Mouse (Mus musculus) urinary bladder, postnatal 10 days (tissue): ENCODE data around the gene Pdss1.
"Not testable (repeated sequence)": the region's sequence is repeated elsewhere in the genome, so short reads cannot be mapped to it uniquely, and the experiment has no call there.

ENCODE experiments used
- DNase-seq: peaks from one replicate; pipeline ENCODE4 v3.0.0; 2022; ENCODE audit warnings: low spot score

Pdss1 gene

DNA sequence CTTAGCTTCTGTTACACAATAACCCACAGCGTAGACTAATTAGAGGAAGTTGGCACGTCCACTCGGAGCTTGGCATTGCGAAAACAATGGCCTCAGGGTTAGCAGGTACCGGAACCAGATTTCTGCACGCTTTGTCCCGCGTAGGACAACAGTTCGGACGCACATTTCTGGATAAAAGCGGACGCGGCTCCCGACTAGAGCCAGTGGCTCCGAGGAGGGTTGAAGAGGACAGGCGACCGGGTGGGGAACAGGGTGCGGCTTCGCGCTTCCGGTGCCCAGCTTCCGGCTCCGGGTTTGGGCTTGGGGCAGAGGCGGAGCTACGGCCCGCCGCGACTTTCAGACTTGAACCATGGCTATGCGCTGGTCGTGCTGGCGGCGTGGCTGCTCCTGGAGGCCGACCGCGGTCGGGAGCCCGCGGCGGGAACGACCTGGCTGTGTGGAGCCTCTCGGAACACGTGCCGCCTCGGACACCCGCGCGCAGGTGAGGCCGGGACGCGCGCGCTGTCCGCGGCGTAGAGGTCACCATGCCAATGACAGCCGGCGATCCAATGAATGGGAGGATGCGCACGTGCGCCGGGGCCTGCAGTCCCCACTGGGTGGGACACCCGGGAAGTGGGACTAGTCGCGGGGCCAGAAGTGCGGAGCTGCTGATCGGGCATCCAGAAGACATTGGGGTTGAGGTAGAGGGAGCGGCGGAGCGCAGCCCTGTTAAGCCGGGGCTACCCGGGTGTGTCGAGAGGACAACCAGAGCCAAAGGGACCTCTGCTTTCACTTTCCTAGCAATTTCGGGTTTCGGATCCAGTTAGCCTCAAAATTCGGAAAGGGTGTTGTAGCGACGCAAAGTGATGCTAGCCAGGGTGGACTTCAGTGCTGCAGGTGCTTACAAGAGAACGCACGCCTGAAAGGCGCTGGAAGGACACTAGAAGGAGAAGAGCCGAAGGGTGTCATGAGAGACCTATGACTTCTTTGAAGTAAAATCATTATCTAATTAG is at the start of gene Pdss1:
TSS of gene Pdss1 (plus strand) at position 241 of the 992 bp plus-strand sequence.
- DNase-seq, result peak; percentile 60

DNA sequence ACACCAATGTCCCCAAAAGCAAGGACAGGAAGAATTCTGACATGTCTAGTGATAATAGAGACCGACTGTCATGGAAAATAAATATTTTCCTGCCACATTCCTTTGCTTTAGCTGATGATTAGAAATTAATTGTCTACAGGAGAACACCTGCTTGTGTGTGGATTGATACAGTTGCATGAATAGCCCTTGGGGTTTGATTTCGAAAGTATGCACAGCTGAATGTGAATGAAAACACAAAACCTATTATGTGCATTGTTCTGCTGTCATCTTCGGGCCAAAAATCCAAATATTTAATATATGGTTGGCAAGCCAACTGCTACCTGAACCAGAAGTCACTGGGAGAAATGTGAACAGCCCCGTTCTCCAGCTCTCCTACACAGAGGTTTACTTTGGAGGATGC is 43.4 kb upstream of the Pdss1 start:
- DNase-seq, result no peak

- DNase-seq, result no peak
Measured at GRCm38 (mm10) chr2:22857501-22857900, 37.8 kb upstream of the Pdss1 start.

- no peak for DNase-seq
Measured at GRCm38 (mm10) chr2:22862194-22862593, 33.1 kb upstream of the Pdss1 start.

DNA sequence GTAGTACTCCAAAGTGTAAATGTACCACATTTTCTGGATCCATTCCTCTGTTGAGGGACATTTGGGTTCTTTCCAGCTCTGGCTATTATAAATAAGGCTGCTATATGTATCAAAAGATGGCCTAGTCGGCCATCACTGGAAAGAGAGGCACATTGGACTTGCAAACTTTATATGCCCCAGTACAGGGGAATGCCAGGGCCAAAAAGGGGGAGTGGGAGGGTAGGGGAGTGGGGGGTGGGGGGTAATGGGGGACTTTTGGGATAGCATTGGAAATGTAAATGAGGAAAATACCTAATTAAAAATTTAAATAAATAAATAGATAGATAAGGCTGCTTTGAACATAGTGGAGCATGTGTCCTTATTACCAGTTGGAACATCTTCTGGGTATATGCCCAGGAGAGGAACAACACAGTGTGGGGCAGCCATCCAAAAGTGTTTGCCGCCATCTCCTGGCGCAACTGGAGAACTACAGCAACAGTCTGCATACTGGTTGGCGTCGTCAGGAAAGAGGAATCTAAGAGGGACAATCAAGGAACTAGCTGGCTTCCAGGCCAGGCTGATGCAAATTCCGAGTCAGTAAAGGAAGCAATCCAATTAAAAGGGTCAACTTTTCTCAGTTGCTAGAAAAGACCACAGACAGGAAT is 30.8 kb upstream of the Pdss1 start:
- DNase-seq, result not testable (repeated sequence)

DNA sequence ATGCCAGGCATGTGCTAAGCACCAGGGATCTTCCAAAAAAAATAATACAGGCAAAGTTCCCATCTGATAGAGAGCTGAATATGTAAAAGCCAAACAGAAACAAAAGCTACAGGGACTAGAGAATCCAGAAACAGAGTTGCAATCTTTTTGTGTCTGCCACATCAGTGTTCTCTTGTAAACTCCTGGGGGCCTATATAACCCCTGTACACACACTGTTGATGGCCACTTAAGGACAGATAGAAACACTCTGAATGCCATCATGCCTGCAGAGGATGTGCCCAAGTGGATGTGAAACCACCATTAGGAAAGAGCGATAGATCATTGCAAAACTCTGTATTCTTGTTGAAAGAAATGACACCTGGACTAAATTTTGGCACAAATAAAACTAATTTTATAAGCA is 29.5 kb upstream of the Pdss1 start:
- no peak for DNase-seq

DNA sequence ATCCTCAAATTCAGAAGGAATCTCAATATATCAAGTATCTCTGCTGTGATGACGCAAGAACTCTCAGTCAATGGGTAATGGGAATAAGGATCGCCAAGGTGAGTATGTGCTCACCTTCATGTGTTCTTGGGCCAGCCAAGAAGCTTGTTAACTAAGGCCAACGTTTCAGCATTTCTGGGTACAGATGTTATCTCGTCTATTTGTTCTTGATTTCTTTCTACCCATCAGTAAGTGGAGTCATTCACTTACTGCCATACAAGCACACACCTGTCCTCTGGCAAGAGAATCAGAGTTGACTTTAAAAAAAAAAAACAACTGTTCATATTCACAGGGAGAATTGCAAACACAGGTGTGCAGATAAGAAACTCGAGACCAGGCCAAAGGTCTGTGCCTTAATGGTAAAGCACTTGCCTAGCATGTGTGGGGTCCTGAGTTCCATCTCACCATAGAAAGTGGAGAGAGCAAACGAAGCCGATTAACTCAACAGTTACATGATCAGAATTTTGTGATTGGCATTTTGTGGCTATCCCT is 28.4 kb upstream of the Pdss1 start:
- no peak for DNase-seq

GRCm38 (mm10) chr2:22873159-22873558 is 22.2 kb upstream of the Pdss1 start:
- DNase-seq, result no peak

DNA sequence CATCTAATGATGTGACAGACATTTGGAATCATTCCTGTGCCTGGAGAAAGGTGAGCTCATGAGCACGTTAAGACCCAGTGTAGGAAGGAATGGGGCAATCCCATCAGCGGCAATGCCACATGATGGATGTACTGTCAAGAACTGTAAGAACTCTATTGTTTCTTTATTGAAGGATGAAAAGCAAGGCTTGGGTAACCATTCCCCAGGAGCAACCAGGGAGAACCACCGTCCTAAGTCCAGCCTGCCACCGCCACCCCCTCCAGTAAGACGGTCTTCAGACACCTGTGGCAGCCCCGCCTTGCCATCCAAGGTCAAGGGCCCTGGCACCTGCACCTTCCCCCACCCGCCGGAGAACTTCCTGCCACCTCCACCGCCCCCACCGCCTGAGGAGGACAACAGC is 20.7 kb upstream of the Pdss1 start:
- DNase-seq, result no peak

DNA sequence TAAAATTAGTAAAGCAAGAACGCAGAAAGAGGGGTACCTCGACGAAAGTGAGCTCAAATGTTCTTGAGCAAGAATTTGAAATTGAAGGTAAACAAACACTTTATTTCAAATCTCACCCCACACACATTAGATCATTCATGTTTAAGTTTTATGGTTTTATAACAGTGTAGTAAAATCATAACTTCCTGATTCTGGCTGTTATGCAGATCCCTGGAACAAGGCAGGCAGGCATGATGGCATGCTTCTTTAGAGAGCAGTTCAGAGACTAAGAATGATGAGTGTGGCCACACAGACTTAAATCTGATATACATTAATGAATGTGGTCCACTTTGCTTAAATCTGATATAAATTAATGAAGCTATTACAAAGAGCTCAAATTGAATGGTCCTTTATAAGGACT is 18.7 kb upstream of the Pdss1 start:
- DNase-seq, result no peak

DNA sequence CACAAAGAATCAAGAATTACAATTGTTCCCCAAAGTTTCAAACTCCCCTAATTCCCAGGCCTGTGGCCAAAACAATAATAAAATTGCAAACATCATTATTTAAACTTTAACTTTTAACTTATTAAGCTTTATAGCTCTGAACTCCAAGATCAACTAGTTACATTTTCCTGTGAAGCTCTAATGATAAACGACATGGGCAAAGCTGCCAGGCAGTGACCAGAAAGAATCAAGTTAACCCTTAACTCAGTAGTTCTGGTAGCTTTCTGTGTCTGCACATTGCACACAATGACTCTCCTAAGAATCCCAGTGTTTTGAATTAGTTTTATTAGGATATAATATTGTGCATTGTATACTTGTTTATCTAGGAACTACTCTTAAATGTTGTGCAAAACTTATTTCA is 16.5 kb upstream of the Pdss1 start:
- no peak for DNase-seq

DNA sequence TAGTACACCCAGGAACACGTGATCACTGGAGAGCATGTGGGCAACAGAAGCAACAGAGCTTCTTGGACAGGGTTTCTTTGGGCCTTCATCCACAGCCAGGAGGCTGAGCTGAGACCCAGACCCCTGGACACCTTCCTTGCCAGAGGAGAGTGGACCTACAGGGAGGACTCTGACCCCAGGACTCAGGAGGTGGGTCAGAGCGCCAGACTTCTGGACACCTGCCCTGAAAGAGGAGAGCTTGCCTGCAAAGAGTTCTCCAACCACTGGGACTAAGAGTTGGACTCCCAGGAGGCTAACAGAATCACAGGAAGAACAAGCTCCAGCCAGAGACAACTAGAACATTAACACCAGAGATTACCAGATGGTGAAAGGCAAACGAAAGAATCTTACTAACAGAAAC is 14.6 kb upstream of the Pdss1 start:
- not testable (repeated sequence) for DNase-seq

DNA sequence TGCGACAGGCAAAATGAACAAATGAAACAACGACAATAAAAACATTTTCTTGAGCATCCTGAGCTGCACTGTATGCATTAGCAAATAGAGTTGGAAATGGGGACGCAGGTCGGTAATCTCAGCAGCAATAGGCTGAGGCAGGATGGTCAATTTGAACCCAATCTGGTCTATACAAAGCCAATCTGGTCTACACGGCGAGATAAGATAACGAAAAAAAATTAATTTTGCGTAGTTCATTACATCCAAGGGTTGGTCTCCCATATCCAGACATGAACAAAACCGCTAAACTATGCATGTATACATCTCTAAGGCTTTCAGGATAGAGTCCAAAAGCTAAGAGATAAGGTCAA is 415 bp upstream of the Pdss1 start:
- DNase-seq, result no peak

GRCm38 (mm10) chr2:22903947-22904346 is 8.6 kb downstream of the Pdss1 start:
- DNase-seq, result no peak

- DNase-seq, result no peak
Measured at GRCm38 (mm10) chr2:22914421-22914820, 19.1 kb downstream of the Pdss1 start.

GRCm38 (mm10) chr2:22918651-22919050 is 23.3 kb downstream of the Pdss1 start:
- no peak for DNase-seq

DNA sequence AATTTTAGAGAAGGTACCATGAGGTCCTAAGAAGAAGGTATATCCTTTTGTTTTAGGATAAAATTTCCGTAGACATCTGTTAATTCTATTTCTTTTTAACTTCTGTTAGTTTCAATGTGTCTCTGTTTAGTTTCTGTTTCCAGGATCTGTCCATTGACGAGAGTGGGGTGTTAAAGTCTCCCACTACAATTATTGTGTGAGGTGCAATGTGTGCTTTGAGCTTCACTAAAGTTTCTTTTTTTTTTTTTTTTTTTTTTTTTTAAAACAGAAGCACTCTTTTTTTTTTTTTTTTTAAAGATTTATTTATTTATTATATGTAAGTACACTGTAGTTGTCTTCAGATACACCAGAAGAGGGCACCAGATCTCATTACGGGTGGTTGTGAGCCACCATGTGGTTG is 30.6 kb downstream of the Pdss1 start:
- not testable (repeated sequence) for DNase-seq

DNA sequence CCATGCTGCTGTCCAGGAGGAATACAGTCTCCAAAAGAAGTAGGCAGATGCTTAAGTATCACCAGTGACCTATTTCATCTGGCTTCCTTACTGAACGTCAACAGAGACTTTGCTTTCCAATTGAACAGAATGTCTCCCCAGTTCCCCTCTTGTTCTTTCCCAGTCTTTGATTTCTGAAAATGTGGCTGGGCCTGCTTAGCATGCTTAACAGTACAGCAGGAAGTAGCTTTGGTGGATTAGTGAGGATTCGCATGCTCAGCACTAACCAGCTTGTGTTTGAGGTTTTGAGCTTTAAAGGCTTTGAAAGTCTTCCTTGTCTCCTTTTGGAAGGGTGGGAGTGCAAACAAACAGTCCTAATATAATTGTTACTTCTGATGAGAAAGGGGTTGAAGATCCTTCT is 32.9 kb downstream of the Pdss1 start:
- DNase-seq, result no peak

- no peak for DNase-seq
Measured at GRCm38 (mm10) chr2:22933556-22933955, 38.2 kb downstream of the Pdss1 start.

GRCm38 (mm10) chr2:22949956-22950355 is 54.6 kb downstream of the Pdss1 start:
- DNase-seq, result no peak

DNA sequence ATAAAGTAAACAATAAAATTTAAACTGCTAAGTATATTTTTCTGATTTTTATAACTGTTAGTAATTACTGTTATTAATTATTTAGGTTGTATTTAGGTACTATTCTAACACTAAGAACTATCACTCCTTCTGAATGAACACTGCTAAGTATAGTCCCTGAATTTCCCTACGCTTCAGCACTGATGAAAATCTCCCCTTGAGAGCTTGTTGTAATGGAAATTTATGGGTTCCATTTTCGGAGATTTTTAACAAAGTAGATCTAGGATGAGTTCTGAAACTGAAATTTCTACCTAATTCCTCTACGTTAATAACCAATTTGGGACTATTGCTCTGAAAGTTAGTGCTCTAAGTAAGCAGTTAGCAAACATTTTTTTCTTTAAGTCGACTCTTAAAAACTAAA is 59.0 kb downstream of the Pdss1 start:
- DNase-seq, result no peak

DNA sequence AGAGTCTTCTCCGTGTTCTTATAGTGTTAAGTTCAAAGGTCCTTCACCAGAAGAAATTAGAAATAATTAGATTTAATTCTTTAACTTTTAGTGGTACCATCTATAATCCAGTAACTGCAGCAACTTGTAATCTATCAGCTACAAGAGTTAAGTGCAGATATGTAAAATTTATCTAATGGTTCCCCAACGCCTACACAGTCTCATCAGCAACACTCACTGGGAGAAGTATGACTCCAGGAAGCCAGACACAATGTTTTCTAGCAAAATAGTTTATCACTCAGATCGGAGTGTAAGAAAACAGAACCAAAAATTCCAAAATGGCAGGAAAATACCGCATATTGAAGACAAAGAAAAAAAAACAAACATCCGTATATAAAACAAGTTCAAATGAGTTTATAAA is 60.6 kb downstream of the Pdss1 start:
- DNase-seq, result no peak

GRCm38 (mm10) chr2:22957415-22957814 is 62.1 kb downstream of the Pdss1 start:
- DNase-seq, result no peak
